Mouse (Mus musculus): ENCODE results near the gene Terf2ip. TPM values are rescaled to one million over a fixed set of nuclear protein-coding genes. Genes with fewer than 3 reads are reported as not detected.
A peak's percentile ranks its signal among the peaks of the same experiment; 100 is the strongest.

Gene Terf2ip
- polyA plus RNA-seq, 1 experiment from 2014 or later = 57.4 TPM

DNA sequence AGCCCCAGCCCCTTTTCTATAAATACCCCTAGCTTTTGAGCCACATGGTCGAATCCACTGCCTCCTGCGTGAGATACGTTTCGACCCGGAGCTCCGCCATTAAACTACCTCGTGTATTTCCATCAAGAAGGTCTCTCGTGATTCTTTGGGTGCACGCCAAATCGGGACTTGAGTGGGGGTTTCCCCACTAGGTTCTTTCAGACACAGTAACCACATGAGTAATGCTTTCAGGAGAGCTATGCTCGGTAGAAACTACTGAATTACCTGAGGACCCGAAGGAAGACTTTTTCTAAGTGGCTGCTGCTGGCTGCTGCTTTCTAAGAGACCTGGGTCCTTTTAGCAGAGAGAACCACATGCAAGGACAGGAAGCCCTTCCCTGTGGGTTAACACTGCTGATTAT lies 37.1 kb upstream of the Terf2ip start:
- Histone ChIP-seq H3K36me3 (replicated peaks; ENCODE audit: control insufficient read depth, insufficient read depth) (peaks cover 10% of the 10 kb centered on the region; the same call in 1 of the 2 replicates), H3K27me3 (ENCODE audit: control insufficient read depth, insufficient read depth, low read length) (no peaks in the 10 kb centered on the region)

DNA sequence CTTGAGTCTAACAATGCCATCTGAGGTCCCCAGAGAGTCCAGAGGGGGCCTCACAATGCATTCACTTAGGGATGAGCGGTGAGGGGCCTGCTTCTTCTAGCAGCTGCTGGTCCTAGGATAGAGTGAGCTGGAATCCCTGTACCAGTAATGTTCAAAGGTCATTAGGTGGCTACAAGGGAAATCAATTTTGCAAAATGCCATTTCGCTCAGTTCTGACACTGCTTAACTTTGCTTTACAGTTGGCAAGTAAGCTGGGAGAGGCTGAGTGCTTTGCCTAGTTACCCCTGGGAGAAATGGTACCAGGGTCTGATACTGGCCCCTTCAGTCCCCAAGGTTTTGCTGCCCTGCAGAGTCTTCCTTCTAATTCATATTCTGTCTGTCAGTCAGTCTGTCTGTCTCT lies 35.5 kb upstream of the Terf2ip start:
- Histone ChIP-seq H3K9me3 (ENCODE audit: control insufficient read depth, low read length) (no peaks in the 10 kb centered on the region), H3K27me3 (ENCODE audit: control insufficient read depth, insufficient read depth, low read length) (no peaks in the 10 kb centered on the region), H3K4me2 (replicated peaks) (no peak overlapping the region), H3K4me1 (replicated peaks; ENCODE audit: control insufficient read depth, insufficient read depth, low read length) (no peaks in the 10 kb centered on the region), H3K36me3 (replicated peaks; ENCODE audit: control insufficient read depth, insufficient read depth) (peaks cover 10% of the 10 kb centered on the region; the same call in 1 of the 2 replicates), H3K4me3 (replicated peaks; ENCODE audit: low read length) (no peak overlapping the region), H3K27ac (no peak overlapping the region), H3K9ac (no peak overlapping the region)
- DNase-seq (ENCODE audit: low spot score) (no peak), ATAC-seq (ENCODE audit: low FRiP score) (no peak)
- WGBS = 88% methylated on average over 2 of the region's 2 CpGs

More for the DNA sequence above, 37.1 kb upstream of the Terf2ip start:
- WGBS = 98% methylated on average over 12 of the region's 12 CpGs
- no peak for ATAC-seq (ENCODE audit: low FRiP score)
- Histone ChIP-seq H3K27ac (no peak overlapping the region), H3K4me1 (replicated peaks; ENCODE audit: control insufficient read depth, insufficient read depth, low read length) (no peaks in the 10 kb centered on the region), H3K4me2 (replicated peaks) (no peak overlapping the region), H3K9ac (no peak overlapping the region), H3K4me3 (replicated peaks; ENCODE audit: low read length) (no peak overlapping the region), H3K9me3 (ENCODE audit: control insufficient read depth, low read length) (no peaks in the 10 kb centered on the region)
- no peak for DNase-seq (ENCODE audit: low spot score)

DNA sequence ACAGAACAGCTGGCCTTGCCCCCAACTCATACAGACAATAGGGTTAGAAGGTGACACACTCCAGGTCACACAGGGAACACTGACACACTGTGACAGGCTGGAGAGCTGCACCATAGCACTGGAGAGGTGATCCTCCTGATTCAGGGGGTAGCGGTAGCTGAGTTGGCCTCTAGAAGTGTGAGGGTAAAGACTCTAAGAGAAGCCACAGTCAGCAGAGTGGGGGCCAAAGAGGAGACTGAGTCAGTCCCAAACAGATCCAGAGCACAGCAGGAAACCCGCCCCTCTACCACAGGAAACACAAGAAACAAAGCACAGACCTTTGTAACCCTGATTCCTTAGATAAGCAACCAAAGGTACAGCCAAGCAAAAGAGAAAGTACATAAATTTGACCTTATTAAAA lies 34.9 kb upstream of the Terf2ip start:
- no peaks in the 10 kb centered on the region for H3K4me1 ChIP-seq (replicated peaks; ENCODE audit: control insufficient read depth, insufficient read depth, low read length)
- H3K27me3 ChIP-seq (ENCODE audit: control insufficient read depth, insufficient read depth, low read length) = no peaks in the 10 kb centered on the region
- H3K9ac ChIP-seq = no peak overlapping the region
- DNase-seq (ENCODE audit: low spot score) (no peak), ATAC-seq (ENCODE audit: low FRiP score) (no peak)
- no peaks in the 10 kb centered on the region for H3K9me3 ChIP-seq (ENCODE audit: control insufficient read depth, low read length)
- no peak overlapping the region for H3K4me2 ChIP-seq (replicated peaks)
- H3K27ac ChIP-seq = no peak overlapping the region
- WGBS = 94% methylated on average over 2 of the region's 2 CpGs
- peaks cover 10% of the 10 kb centered on the region; the same call in 1 of the 2 replicates for H3K36me3 ChIP-seq (replicated peaks; ENCODE audit: control insufficient read depth, insufficient read depth)
- no peak overlapping the region for H3K4me3 ChIP-seq (replicated peaks; ENCODE audit: low read length)

DNA sequence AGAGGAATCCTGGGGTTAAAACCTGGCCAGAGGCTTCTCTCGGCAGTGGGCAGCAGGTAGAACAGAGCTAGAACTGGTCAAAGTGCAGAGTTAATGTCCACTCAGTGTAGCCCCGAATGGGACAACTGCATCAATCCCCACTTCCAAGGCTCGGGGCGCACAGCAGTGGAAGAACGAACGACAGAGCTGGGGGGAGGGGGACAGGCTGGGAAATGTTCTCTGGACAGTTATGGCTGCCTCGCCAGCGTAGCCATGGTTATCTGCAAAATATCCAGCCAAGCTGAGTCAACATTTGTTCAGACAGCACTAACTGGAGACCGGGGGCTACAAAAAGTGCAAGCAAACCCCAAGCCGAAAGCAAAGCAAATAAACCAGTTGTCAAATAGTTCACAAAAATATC lies 33.1 kb upstream of the Terf2ip start:
- Histone ChIP-seq H3K27me3 (ENCODE audit: control insufficient read depth, insufficient read depth, low read length) (no peaks in the 10 kb centered on the region), H3K4me2 (replicated peaks) (no peak overlapping the region), H3K4me1 (replicated peaks; ENCODE audit: control insufficient read depth, insufficient read depth, low read length) (no peaks in the 10 kb centered on the region), H3K9me3 (ENCODE audit: control insufficient read depth, low read length) (no peaks in the 10 kb centered on the region), H3K4me3 (replicated peaks; ENCODE audit: low read length) (no peak overlapping the region), H3K9ac (no peak overlapping the region), H3K27ac (no peak overlapping the region), H3K36me3 (replicated peaks; ENCODE audit: control insufficient read depth, insufficient read depth) (peaks cover 1% of the 10 kb centered on the region; the same call in 1 of the 2 replicates)
- DNase-seq (ENCODE audit: low spot score) (no peak), ATAC-seq (ENCODE audit: low FRiP score) (no peak)
- 81% methylated on average over 10 of the region's 10 CpGs for WGBS

DNA sequence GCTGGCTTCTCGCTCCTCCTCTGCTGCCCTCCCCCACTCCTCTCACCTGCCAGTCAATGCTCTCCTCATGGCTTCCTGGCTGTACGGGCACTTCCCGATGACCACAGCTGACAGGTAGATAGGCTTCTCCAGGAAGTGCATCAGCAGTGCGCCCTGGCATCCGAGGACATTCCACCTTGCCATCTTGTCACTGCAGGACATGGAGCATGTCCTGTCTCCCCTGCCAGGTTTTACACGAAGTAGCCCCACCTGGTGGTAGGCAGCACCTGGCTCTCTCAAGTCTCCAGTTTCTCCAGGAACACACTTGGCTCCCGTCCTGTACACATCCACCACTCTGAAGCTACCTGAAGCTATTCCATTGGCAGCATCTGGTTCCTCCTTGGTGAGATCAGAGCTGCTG lies 29.1 kb upstream of the Terf2ip start:
- no peak for DNase-seq (ENCODE audit: low spot score)
- Histone ChIP-seq H3K4me3 (replicated peaks; ENCODE audit: low read length) (no peak overlapping the region), H3K4me1 (replicated peaks; ENCODE audit: control insufficient read depth, insufficient read depth, low read length) (no peaks in the 10 kb centered on the region), H3K9me3 (ENCODE audit: control insufficient read depth, low read length) (no peaks in the 10 kb centered on the region), H3K36me3 (replicated peaks; ENCODE audit: control insufficient read depth, insufficient read depth) (peaks cover 34% of the 10 kb centered on the region), H3K4me2 (replicated peaks) (no peak overlapping the region), H3K27ac (no peak overlapping the region), H3K27me3 (ENCODE audit: control insufficient read depth, insufficient read depth, low read length) (no peaks in the 10 kb centered on the region), H3K9ac (no peak overlapping the region)
- ATAC-seq (ENCODE audit: low FRiP score) = no peak
- WGBS = 80% methylated on average over 7 of the region's 7 CpGs

DNA sequence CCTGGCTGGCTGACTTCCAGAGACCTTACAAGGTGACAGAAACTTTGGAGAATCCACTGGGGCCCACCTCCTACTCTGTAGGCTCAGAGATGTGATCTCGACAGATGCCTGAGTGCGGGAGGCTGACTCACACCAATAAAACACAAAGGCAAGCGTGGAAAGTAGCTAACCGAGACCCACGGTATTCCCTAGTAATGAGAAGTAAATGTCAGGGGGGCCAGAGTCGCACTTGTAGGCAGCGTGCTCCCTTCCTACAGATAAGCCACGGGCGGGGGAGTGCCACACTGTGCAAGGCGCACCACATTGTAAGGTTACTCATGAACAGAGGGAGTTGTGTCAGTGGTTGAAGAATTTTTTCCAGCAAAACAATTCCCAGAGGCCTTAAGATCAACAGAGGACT lies 26.7 kb upstream of the Terf2ip start:
- Histone ChIP-seq H3K4me1 (replicated peaks; ENCODE audit: control insufficient read depth, insufficient read depth, low read length) (no peaks in the 10 kb centered on the region), H3K4me3 (replicated peaks; ENCODE audit: low read length) (no peak overlapping the region), H3K9ac (no peak overlapping the region), H3K36me3 (replicated peaks; ENCODE audit: control insufficient read depth, insufficient read depth) (peaks cover 58% of the 10 kb centered on the region), H3K27ac (no peak overlapping the region), H3K4me2 (replicated peaks) (no peak overlapping the region), H3K27me3 (ENCODE audit: control insufficient read depth, insufficient read depth, low read length) (no peaks in the 10 kb centered on the region), H3K9me3 (ENCODE audit: control insufficient read depth, low read length) (no peaks in the 10 kb centered on the region)
- WGBS = 92% methylated on average over 10 of the region's 10 CpGs
- DNase-seq (ENCODE audit: low spot score) (no peak), ATAC-seq (ENCODE audit: low FRiP score) (no peak)

GRCm38 (mm10) chr8:111989911-111990310 lies 21.3 kb upstream of the Terf2ip start:
- H3K9me3 ChIP-seq (ENCODE audit: control insufficient read depth, low read length) = no peaks in the 10 kb centered on the region
- peaks cover 59% of the 10 kb centered on the region for H3K36me3 ChIP-seq (replicated peaks; ENCODE audit: control insufficient read depth, insufficient read depth)
- DNase-seq (ENCODE audit: low spot score) = peak; percentile 82
- WGBS = 15% methylated on average over 7 of the region's 7 CpGs
- H3K9ac ChIP-seq = no peak overlapping the region
- no peaks in the 10 kb centered on the region for H3K27me3 ChIP-seq (ENCODE audit: control insufficient read depth, insufficient read depth, low read length)
- no peak for ATAC-seq (ENCODE audit: low FRiP score)
- H3K27ac ChIP-seq = no peak overlapping the region
- no peak overlapping the region for H3K4me2 ChIP-seq (replicated peaks)
- H3K4me1 ChIP-seq (replicated peaks; ENCODE audit: control insufficient read depth, insufficient read depth, low read length) = peaks cover 5% of the 10 kb centered on the region; the same call in 1 of the 2 replicates
- no peak overlapping the region for H3K4me3 ChIP-seq (replicated peaks; ENCODE audit: low read length)

DNA sequence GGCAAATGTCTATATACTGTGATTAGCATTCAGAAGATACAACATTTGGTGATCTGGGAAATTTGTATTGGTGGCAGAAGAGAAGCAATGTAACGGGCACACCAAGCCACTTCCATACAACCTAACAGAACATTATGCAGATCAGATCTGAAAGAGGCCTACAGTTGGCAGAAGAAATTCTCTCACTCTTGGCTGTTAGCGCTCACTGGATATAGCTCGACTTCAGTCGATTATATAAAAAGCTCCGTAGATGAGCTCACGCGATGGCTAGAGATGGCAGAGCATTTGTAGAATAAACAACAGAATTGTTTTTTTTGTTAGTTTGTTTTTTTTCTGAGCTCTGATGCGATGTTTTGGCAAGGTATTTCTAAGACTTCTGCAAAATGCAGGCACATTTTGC lies 19.9 kb upstream of the Terf2ip start:
- H3K4me1 ChIP-seq (replicated peaks; ENCODE audit: control insufficient read depth, insufficient read depth, low read length) = peaks cover 5% of the 10 kb centered on the region; the same call in 1 of the 2 replicates
- H3K9me3 ChIP-seq (ENCODE audit: control insufficient read depth, low read length) = no peaks in the 10 kb centered on the region
- H3K9ac ChIP-seq = peak overlapping the region; percentile 82
- ATAC-seq (ENCODE audit: low FRiP score) (no peak), DNase-seq (ENCODE audit: low spot score) (no peak)
- no peak overlapping the region for H3K27ac ChIP-seq
- peak overlapping the region; percentile 63 for H3K4me3 ChIP-seq (replicated peaks; ENCODE audit: low read length)
- H3K36me3 ChIP-seq (replicated peaks; ENCODE audit: control insufficient read depth, insufficient read depth) = peaks cover 61% of the 10 kb centered on the region
- no peaks in the 10 kb centered on the region for H3K27me3 ChIP-seq (ENCODE audit: control insufficient read depth, insufficient read depth, low read length)
- peak overlapping the region; percentile 71 for H3K4me2 ChIP-seq (replicated peaks)
- 65% methylated on average over 8 of the region's 8 CpGs for WGBS

- ATAC-seq (ENCODE audit: low FRiP score) (peak; percentile 97), DNase-seq (ENCODE audit: low spot score) (peak; percentile 90)
- WGBS = 4% methylated on average over 32 of the region's 33 CpGs
- Histone ChIP-seq H3K9me3 (ENCODE audit: control insufficient read depth, low read length) (no peaks in the 10 kb centered on the region), H3K27ac (peak within 1 kb of the TSS; percentile 39; the same call in 1 of the 2 replicates), H3K4me3 (replicated peaks; ENCODE audit: low read length) (peak within 1 kb of the TSS; percentile 63), H3K27me3 (ENCODE audit: control insufficient read depth, insufficient read depth, low read length) (no peaks in the 10 kb centered on the region), H3K36me3 (replicated peaks; ENCODE audit: control insufficient read depth, insufficient read depth) (peaks cover 65% of the 10 kb centered on the region), H3K4me2 (replicated peaks) (peak within 1 kb of the TSS; percentile 71), H3K9ac (peak within 1 kb of the TSS; percentile 82), H3K4me1 (replicated peaks; ENCODE audit: control insufficient read depth, insufficient read depth, low read length) (peaks cover 5% of the 10 kb centered on the region; the same call in 1 of the 2 replicates)
Measured at GRCm38 (mm10) chr8:111992013-111992702, 19.0 kb upstream of the Terf2ip start, which contains the start of gene Adat1. Gene Adat1, minus strand, starts transcription at chr8:111992302.
